Mouse (Mus musculus) gastrocnemius, adult 18-20 months (tissue): ENCODE data around the gene Tepsin. TPM values are rescaled to one million over a fixed set of nuclear protein-coding genes. Genes with fewer than 3 reads are reported as not detected.

Experiments used
- DNase-seq: peaks from one replicate; pipeline ENCODE4 v3.0.0; 2021; ENCODE audit warnings: low spot score
- long read RNA-seq, 2 experiments: library from polyadenylated mRNA; stranded (forward); transcript quantifications; one replicate each; pipeline ENCODE4 v2.0.0; 2021
- total RNA-seq, 2 experiments: library from RNA; stranded (reverse); gene quantifications; 2 replicates each; pipeline ENCODE4 v1.2.3; 2021

The Tepsin gene
- 1 to 10 TPM; 4.1 to 4.9 TPM for total RNA-seq
- long read RNA-seq, experiment 1, partial matches to known transcripts = 0 of 10 reads
- long read RNA-seq, experiment 1, other reads (novel, unspliced or antisense) = 7 of 10 reads
- long read RNA-seq, experiment 2, partial matches to known transcripts = 2 of 6 reads
- long read RNA-seq, experiment 2, other reads (novel, unspliced or antisense) = 1 of 6 reads

- peak; percentile 100 for DNase-seq
Measured at GRCm38 (mm10) chr11:120098588-120099511, at the start of gene Tepsin, which contains the start of gene Ndufaf8. Gene Tepsin (minus strand): TSS chr11:120098731. Gene Ndufaf8 (plus strand): TSS chr11:120098928.

GRCm38 (mm10) chr11:120143708-120144497 lies 45.4 kb upstream of the Tepsin start:
- no peak for DNase-seq

GRCm38 (mm10) chr11:120142601-120143051 lies 44.1 kb upstream of the Tepsin start:
- peak; percentile 38 for DNase-seq

- DNase-seq = peak; percentile 62
Measured at GRCm38 (mm10) chr11:120140255-120140654, 41.7 kb upstream of the Tepsin start.

- DNase-seq = peak; percentile 23
Measured at GRCm38 (mm10) chr11:120139309-120139731, 40.8 kb upstream of the Tepsin start.

GRCm38 (mm10) chr11:120137625-120138004 lies 39.1 kb upstream of the Tepsin start:
- peak; percentile 28 for DNase-seq

- DNase-seq = no peak
Measured at GRCm38 (mm10) chr11:120136796-120137624, 38.5 kb upstream of the Tepsin start.

- no peak for DNase-seq
Measured at GRCm38 (mm10) chr11:120136195-120136594, 37.7 kb upstream of the Tepsin start.

- no peak for DNase-seq
Measured at GRCm38 (mm10) chr11:120134847-120135530, 36.5 kb upstream of the Tepsin start.

- DNase-seq = no peak
Measured at GRCm38 (mm10) chr11:120134148-120134547, 35.6 kb upstream of the Tepsin start.

GRCm38 (mm10) chr11:120129281-120129680 lies 30.8 kb upstream of the Tepsin start:
- no peak for DNase-seq

GRCm38 (mm10) chr11:120126845-120127244 lies 28.3 kb upstream of the Tepsin start:
- no peak for DNase-seq

- DNase-seq = peak; percentile 50
Measured at GRCm38 (mm10) chr11:120122126-120122525, 23.6 kb upstream of the Tepsin start.

- DNase-seq = peak; percentile 40
Measured at GRCm38 (mm10) chr11:120120642-120121420, 22.3 kb upstream of the Tepsin start.

- DNase-seq = no peak
Measured at GRCm38 (mm10) chr11:120119936-120120541, 21.5 kb upstream of the Tepsin start.

GRCm38 (mm10) chr11:120119108-120119507 lies 20.6 kb upstream of the Tepsin start:
- DNase-seq = no peak

- DNase-seq = no peak
Measured at GRCm38 (mm10) chr11:120117626-120118025, 19.1 kb upstream of the Tepsin start.

- no peak for DNase-seq
Measured at GRCm38 (mm10) chr11:120114488-120115215, 16.1 kb upstream of the Tepsin start.
